Mouse (Mus musculus) midbrain, embryonic 12.5 days (tissue): ENCODE results near the gene Gm867. TPM values are rescaled to one million over a fixed set of nuclear protein-coding genes. Genes with fewer than 3 reads are reported as not detected.
A peak's percentile ranks its signal among the peaks of the same experiment; 100 is the strongest.

ENCODE experiments used
- ATAC-seq: fragments of 200-750 bp; cut with Nextera tagmentation; 2 replicates; pipeline ENCODE4 v1.8.0; 2017; ENCODE audit warnings: low read depth, moderate TSS enrichment, moderate library complexity; ENCODE audit not compliant: low FRiP score
- H3K27ac ChIP-seq: fragments of 300-500 bp; sonication (generic); replicated peaks from 2 replicates; pipeline ENCODE4 v1.5.1; 2016; ENCODE audit warnings: mild to moderate bottlenecking
- H3K27me3 ChIP-seq: fragments of 300-500 bp; sonication (generic); 2 replicates; pipeline ENCODE4 v1.6.1; 2016; ENCODE audit warnings: mild to moderate bottlenecking
- H3K36me3 ChIP-seq: fragments of 300-500 bp; sonication (generic); 2 replicates; pipeline ENCODE4 v1.6.1; 2016
- H3K4me1 ChIP-seq: fragments of 300-500 bp; sonication (generic); 2 replicates; pipeline ENCODE4 v1.6.1; 2016
- H3K4me2 ChIP-seq: fragments of 300-500 bp; sonication (generic); replicated peaks from 2 replicates; pipeline ENCODE4 v1.6.1; 2016; ENCODE audit warnings: mild to moderate bottlenecking, moderate library complexity
- H3K4me3 ChIP-seq: fragments of 300-500 bp; sonication (generic); 2 replicates; pipeline ENCODE4 v1.5.1; 2016; ENCODE audit warnings: mild to moderate bottlenecking
- H3K9ac ChIP-seq: fragments of 300-500 bp; sonication (generic); replicated peaks from 2 replicates; pipeline ENCODE4 v1.6.1; 2016; ENCODE audit warnings: mild to moderate bottlenecking, moderate library complexity
- H3K9me3 ChIP-seq: fragments of 300-500 bp; sonication (generic); 2 replicates; pipeline ENCODE4 v1.6.1; 2016; ENCODE audit warnings: mild to moderate bottlenecking
- WGBS: fragments of 180-500 bp; shearing (Covaris S2); methylation state at CpG from one replicate; pipeline ENCODE4 v1.1.7; 2016; 5-methylcytosine and 5-hydroxymethylcytosine counted together
- polyA plus RNA-seq: library from polyadenylated mRNA; unstranded; fragments of >200 nt; fragmentation: Nextera tagmentation; extraction: Ambion mirVana; gene quantifications from 2 replicates; pipeline ENCODE4 v1.2.1, GENCODE M21; 2016

The Gm867 gene
- 0.46 and 0.56 TPM in 2 replicates for polyA plus RNA-seq

- ATAC-seq: no peak
- Histone ChIP-seq H3K27ac (no peak within 1 kb of the TSS), H3K36me3 (no peaks in the 10 kb centered on the region), H3K4me2 (no peak within 1 kb of the TSS), H3K9ac (no peak within 1 kb of the TSS), H3K27me3 (peaks cover 45% of the 10 kb centered on the region), H3K9me3 (no peaks in the 10 kb centered on the region), H3K4me1 (peaks cover 17% of the 10 kb centered on the region), H3K4me3 (no peak within 1 kb of the TSS)
- WGBS: 79% methylated on average over 5 of the region's 5 CpGs
These were observed at the start of gene Gm867 for GRCm38 (mm10) chr10:75940520-75940919. TSS of gene Gm867 (minus strand) at chr10:75940672.

GRCm38 (mm10) chr10:75979432-75979831 lies 39.0 kb upstream of the Gm867 start:
- WGBS: 92% methylated on average over 3 of the region's 3 CpGs
- Histone ChIP-seq H3K27me3 (no peaks in the 10 kb centered on the region), H3K4me2 (no peak overlapping the region), H3K36me3 (no peaks in the 10 kb centered on the region), H3K9ac (no peak overlapping the region), H3K27ac (no peak overlapping the region), H3K4me1 (0 out of 2 replicates have a peak, but pooled peaks cover 4% of the 10 kb centered on the region), H3K9me3 (no peaks in the 10 kb centered on the region), H3K4me3 (no peak overlapping the region)
- ATAC-seq: no peak

GRCm38 (mm10) chr10:75978835-75979157 lies 38.3 kb upstream of the Gm867 start:
- H3K9me3 ChIP-seq: no peaks in the 10 kb centered on the region
- H3K4me2 ChIP-seq: no peak overlapping the region
- H3K27ac ChIP-seq: no peak overlapping the region
- no peak overlapping the region for H3K4me3 ChIP-seq
- 0 out of 2 replicates have a peak, but pooled peaks cover 4% of the 10 kb centered on the region for H3K4me1 ChIP-seq
- H3K9ac ChIP-seq: no peak overlapping the region
- no peaks in the 10 kb centered on the region for H3K27me3 ChIP-seq
- no peak for ATAC-seq
- 82% methylated on average over 5 of the region's 5 CpGs for WGBS
- no peaks in the 10 kb centered on the region for H3K36me3 ChIP-seq

GRCm38 (mm10) chr10:75978119-75978834 lies 37.8 kb upstream of the Gm867 start:
- 47% methylated on average over 10 of the region's 10 CpGs for WGBS
- no peaks in the 10 kb centered on the region for H3K36me3 ChIP-seq
- no peaks in the 10 kb centered on the region for H3K9me3 ChIP-seq

GRCm38 (mm10) chr10:75975216-75975615 lies 34.7 kb upstream of the Gm867 start:
- H3K27me3 ChIP-seq: no peaks in the 10 kb centered on the region
- WGBS: 78% methylated on average over 5 of the region's 5 CpGs

More at GRCm38 (mm10) chr10:75978119-75978834, 37.8 kb upstream of the Gm867 start:
- H3K9ac ChIP-seq: no peak overlapping the region
- no peak overlapping the region for H3K27ac ChIP-seq
- H3K27me3 ChIP-seq: no peaks in the 10 kb centered on the region
- 0 out of 2 replicates have a peak, but pooled peaks cover 4% of the 10 kb centered on the region for H3K4me1 ChIP-seq
- no peak overlapping the region for H3K4me2 ChIP-seq
- H3K4me3 ChIP-seq: no peak overlapping the region
- no peak for ATAC-seq

GRCm38 (mm10) chr10:75973846-75974245 lies 33.4 kb upstream of the Gm867 start:
- 93% methylated on average over 10 of the region's 10 CpGs for WGBS
- no peak overlapping the region for H3K9ac ChIP-seq
- H3K27ac ChIP-seq: no peak overlapping the region
- no peaks in the 10 kb centered on the region for H3K36me3 ChIP-seq
- H3K9me3 ChIP-seq: no peaks in the 10 kb centered on the region
- H3K4me1 ChIP-seq: 0 out of 2 replicates have a peak, but pooled peaks cover 4% of the 10 kb centered on the region
- H3K4me3 ChIP-seq: no peak overlapping the region
- no peak for ATAC-seq
- H3K4me2 ChIP-seq: no peak overlapping the region
- no peaks in the 10 kb centered on the region for H3K27me3 ChIP-seq

More at GRCm38 (mm10) chr10:75975216-75975615, 34.7 kb upstream of the Gm867 start:
- Histone ChIP-seq H3K4me3 (no peak overlapping the region), H3K9ac (no peak overlapping the region), H3K4me1 (0 out of 2 replicates have a peak, but pooled peaks cover 4% of the 10 kb centered on the region), H3K9me3 (no peaks in the 10 kb centered on the region), H3K4me2 (no peak overlapping the region), H3K36me3 (no peaks in the 10 kb centered on the region), H3K27ac (no peak overlapping the region)
- ATAC-seq: no peak

GRCm38 (mm10) chr10:75954381-75954811 lies 13.9 kb upstream of the Gm867 start, which contains the start of gene Gm5134:
TSS of gene Gm5134 (plus strand) at chr10:75954514.
- H3K27me3 ChIP-seq: peaks cover 16% of the 10 kb centered on the region
- H3K4me2 ChIP-seq: peak within 1 kb of the TSS; percentile 44
- H3K27ac ChIP-seq: no peak within 1 kb of the TSS
- peak within 1 kb of the TSS; percentile 20; the same call in 1 of the 2 replicates for H3K4me3 ChIP-seq
- H3K9me3 ChIP-seq: no peaks in the 10 kb centered on the region
- ATAC-seq: no peak
- H3K4me1 ChIP-seq: peaks cover 13% of the 10 kb centered on the region
- no peaks in the 10 kb centered on the region for H3K36me3 ChIP-seq
- 28% methylated on average over 20 of the region's 20 CpGs for WGBS
- H3K9ac ChIP-seq: no peak within 1 kb of the TSS

GRCm38 (mm10) chr10:75951424-75952050 lies 11.1 kb upstream of the Gm867 start:
- no peaks in the 10 kb centered on the region for H3K9me3 ChIP-seq
- WGBS: 5% methylated on average over 13 of the region's 13 CpGs
- H3K4me1 ChIP-seq: peaks cover 13% of the 10 kb centered on the region
- peak overlapping the region; percentile 57 for H3K9ac ChIP-seq
- peak overlapping the region; percentile 84 for H3K4me2 ChIP-seq
- no peak overlapping the region for H3K27ac ChIP-seq
- peaks cover 28% of the 10 kb centered on the region for H3K27me3 ChIP-seq
- peak overlapping the region; percentile 44 for H3K4me3 ChIP-seq
- H3K36me3 ChIP-seq: no peaks in the 10 kb centered on the region
- no peak; the same call in 1 of the 2 replicates for ATAC-seq

- WGBS: 2% methylated on average over 23 of the region's 23 CpGs
These were observed 10.3 kb upstream of the Gm867 start for GRCm38 (mm10) chr10:75950791-75951210.

GRCm38 (mm10) chr10:75949053-75950045 lies 8.9 kb upstream of the Gm867 start:
- peaks cover 24% of the 10 kb centered on the region for H3K27me3 ChIP-seq
- no peaks in the 10 kb centered on the region for H3K9me3 ChIP-seq
- no peak overlapping the region for H3K4me2 ChIP-seq
- ATAC-seq: no peak
- H3K27ac ChIP-seq: no peak overlapping the region
- WGBS: 83% methylated on average over 22 of the region's 22 CpGs
- peaks cover 16% of the 10 kb centered on the region for H3K4me1 ChIP-seq
- no peak overlapping the region for H3K9ac ChIP-seq
- no peaks in the 10 kb centered on the region for H3K36me3 ChIP-seq
- H3K4me3 ChIP-seq: no peak overlapping the region

More at GRCm38 (mm10) chr10:75950791-75951210, 10.3 kb upstream of the Gm867 start:
- H3K4me3 ChIP-seq: peak overlapping the region; percentile 44
- H3K36me3 ChIP-seq: no peaks in the 10 kb centered on the region
- no peaks in the 10 kb centered on the region for H3K9me3 ChIP-seq
- H3K27me3 ChIP-seq: peaks cover 28% of the 10 kb centered on the region
- no peak overlapping the region for H3K27ac ChIP-seq
- H3K4me2 ChIP-seq: peak overlapping the region; percentile 84
- peak overlapping the region; percentile 57 for H3K9ac ChIP-seq
- peaks cover 13% of the 10 kb centered on the region for H3K4me1 ChIP-seq
- ATAC-seq: peak; percentile 71

GRCm38 (mm10) chr10:75948079-75948478 lies 7.6 kb upstream of the Gm867 start:
- Histone ChIP-seq H3K27me3 (peaks cover 24% of the 10 kb centered on the region), H3K9ac (no peak overlapping the region), H3K36me3 (no peaks in the 10 kb centered on the region), H3K27ac (no peak overlapping the region), H3K4me1 (peaks cover 20% of the 10 kb centered on the region), H3K4me3 (no peak overlapping the region), H3K9me3 (no peaks in the 10 kb centered on the region), H3K4me2 (no peak overlapping the region)
- ATAC-seq: no peak
- 82% methylated on average over 5 of the region's 5 CpGs for WGBS
